Mouse (Mus musculus): Measurements from ENCODE around the gene Trabd. TPM values are rescaled to one million over a fixed set of nuclear protein-coding genes. Genes with fewer than 3 reads are reported as not detected.

The Trabd gene
- polyA plus RNA-seq, 1 experiment from 2014 or later = 21.4 TPM

DNA sequence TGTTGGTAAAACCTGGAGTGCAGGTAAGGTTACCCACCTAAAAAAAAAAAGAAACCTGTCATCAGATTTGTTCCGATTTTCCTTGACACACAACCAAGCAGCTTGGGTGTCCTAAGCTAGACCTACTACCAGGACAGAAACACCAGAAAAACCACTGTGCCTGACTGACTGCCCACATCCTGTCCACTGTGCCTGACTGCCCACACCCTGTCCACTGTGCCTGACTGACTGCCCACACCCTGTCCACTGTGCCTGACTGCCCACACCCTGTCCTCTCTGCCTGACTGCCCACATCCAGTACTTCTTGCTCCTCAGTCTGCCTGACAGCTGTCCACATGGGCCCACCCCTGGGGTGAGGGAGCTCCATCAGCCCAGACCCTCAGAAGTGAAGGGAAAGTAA lies 32.1 kb downstream of the Trabd start:
- 69% methylated on average over 1 of the region's 1 CpGs for WGBS (ENCODE audit: insufficient replicate concordance)
- Histone ChIP-seq H3K4me2 (ENCODE audit: low read depth, low read length) (no peak overlapping the region), H3K36me3 (ENCODE audit: control insufficient read depth, insufficient read depth) (peaks cover 52% of the 10 kb centered on the region), H3K4me1 (ENCODE audit: control insufficient read depth, low read depth, low read length) (no peaks in the 10 kb centered on the region), H3K9me3 (replicated peaks; ENCODE audit: control insufficient read depth, low read length) (no peaks in the 10 kb centered on the region), H3K4me3 (ENCODE audit: low read depth, low read length) (no peak overlapping the region), H3K27me3 (ENCODE audit: control insufficient read depth, insufficient read depth, low read depth, low read length) (no peaks in the 10 kb centered on the region), H3K27ac (ENCODE audit: low read length) (no peak overlapping the region), H3K9ac (ENCODE audit: low read depth, low read length) (no peak overlapping the region)
- ATAC-seq (ENCODE audit: low read depth) = no peak

DNA sequence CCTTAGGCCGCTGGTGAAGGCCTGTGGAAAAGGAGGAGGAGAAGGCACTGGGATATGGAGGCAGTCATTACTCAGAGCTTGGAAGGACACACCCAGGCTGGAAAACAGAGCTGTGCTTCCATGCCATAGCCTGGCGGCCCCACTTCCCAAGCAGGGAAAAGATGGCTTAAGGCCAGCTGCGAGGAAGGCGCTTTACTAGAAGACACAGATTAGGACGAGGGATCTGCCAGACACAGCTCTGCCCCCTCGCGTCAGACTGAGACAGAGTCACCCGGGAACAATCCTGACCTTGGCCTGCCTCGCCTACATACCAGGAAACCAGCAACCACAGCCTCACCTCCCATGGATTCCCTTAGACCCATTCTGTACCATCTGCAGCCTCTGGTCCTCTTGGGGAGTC lies 35.2 kb downstream of the Trabd start:
- Histone ChIP-seq H3K36me3 (ENCODE audit: control insufficient read depth, insufficient read depth) (peaks cover 40% of the 10 kb centered on the region), H3K4me1 (ENCODE audit: control insufficient read depth, low read depth, low read length) (no peaks in the 10 kb centered on the region), H3K27me3 (ENCODE audit: control insufficient read depth, insufficient read depth, low read depth, low read length) (no peaks in the 10 kb centered on the region), H3K4me3 (ENCODE audit: low read depth, low read length) (no peak overlapping the region), H3K9me3 (replicated peaks; ENCODE audit: control insufficient read depth, low read length) (no peaks in the 10 kb centered on the region), H3K4me2 (ENCODE audit: low read depth, low read length) (no peak overlapping the region), H3K9ac (ENCODE audit: low read depth, low read length) (no peak overlapping the region), H3K27ac (ENCODE audit: low read length) (no peak overlapping the region)
- WGBS (ENCODE audit: insufficient replicate concordance) = 77% methylated on average over 9 of the region's 9 CpGs
- no peak for ATAC-seq (ENCODE audit: low read depth)

DNA sequence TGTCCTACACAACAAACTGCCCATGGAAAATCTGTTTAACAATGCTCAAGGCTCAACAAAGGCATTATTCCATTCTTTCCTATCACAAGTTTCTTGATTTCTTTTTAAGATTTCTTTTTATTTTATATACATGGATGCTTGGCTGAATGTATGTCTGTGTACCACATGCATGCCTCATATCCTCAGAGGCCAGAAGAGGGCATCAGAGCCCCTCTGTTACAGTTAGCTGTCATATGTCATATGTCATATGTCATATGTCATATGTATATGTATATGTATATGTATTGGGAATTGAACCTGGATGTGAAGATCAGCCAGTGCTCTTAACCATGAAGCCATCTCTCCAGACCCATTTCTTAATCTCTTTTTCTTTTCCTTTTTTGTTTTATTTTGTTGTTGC lies 43.1 kb downstream of the Trabd start:
- no peak for ATAC-seq (ENCODE audit: low read depth)
- peaks cover 24% of the 10 kb centered on the region for H3K4me1 ChIP-seq (ENCODE audit: control insufficient read depth, low read depth, low read length)
- no peak overlapping the region for H3K27ac ChIP-seq (ENCODE audit: low read length)
- H3K27me3 ChIP-seq (ENCODE audit: control insufficient read depth, insufficient read depth, low read depth, low read length) = no peaks in the 10 kb centered on the region
- peaks cover 16% of the 10 kb centered on the region for H3K36me3 ChIP-seq (ENCODE audit: control insufficient read depth, insufficient read depth)
- no peak overlapping the region for H3K4me2 ChIP-seq (ENCODE audit: low read depth, low read length)
- no peak overlapping the region for H3K9ac ChIP-seq (ENCODE audit: low read depth, low read length)
- H3K9me3 ChIP-seq (replicated peaks; ENCODE audit: control insufficient read depth, low read length) = no peaks in the 10 kb centered on the region
- H3K4me3 ChIP-seq (ENCODE audit: low read depth, low read length) = no peak overlapping the region

DNA sequence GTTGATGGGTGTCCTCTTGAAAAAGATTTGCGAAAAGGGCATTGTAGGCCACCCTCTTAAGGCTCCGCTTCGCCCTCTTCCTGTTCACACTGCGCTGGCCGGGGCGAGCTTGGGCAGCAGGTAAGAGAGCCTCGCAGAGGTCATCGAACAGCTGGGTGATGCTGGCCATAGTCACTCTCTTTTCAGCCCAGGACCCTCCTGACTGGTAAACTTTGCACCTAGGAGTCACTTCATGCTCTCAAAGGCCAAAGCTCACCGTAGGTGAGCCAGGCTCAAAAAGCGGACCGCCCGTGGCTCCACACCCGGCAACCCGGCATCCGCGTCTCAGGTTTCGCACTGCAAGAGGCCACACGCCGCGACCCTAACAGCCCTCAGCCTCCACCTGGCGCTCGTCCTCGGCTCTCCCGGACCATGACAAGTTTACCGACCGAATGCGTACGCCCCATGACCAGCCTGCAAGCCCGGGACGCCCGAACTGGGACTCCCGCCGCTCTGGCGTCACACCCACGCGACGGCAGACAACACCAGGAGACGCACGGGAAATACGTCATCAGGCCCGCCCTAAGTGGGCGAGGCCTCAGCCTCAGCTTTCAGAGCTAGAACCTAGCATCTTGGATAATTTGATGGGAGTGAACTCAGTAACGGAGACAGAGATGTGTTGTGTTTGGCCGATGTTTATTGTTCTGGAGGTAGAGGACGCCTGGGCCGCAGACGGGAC lies 47.9 kb downstream of the Trabd start, which contains the start of gene Tubgcp6:
Gene Tubgcp6, minus strand, starts transcription at position 464 of the 718 bp plus-strand sequence.
- Histone ChIP-seq H3K9ac (ENCODE audit: low read depth, low read length) (peak within 1 kb of the TSS; percentile 85), H3K4me3 (ENCODE audit: low read depth, low read length) (peak within 1 kb of the TSS; percentile 91), H3K4me2 (ENCODE audit: low read depth, low read length) (peak within 1 kb of the TSS; percentile 90), H3K9me3 (replicated peaks; ENCODE audit: control insufficient read depth, low read length) (no peaks in the 10 kb centered on the region), H3K4me1 (ENCODE audit: control insufficient read depth, low read depth, low read length) (peaks cover 36% of the 10 kb centered on the region), H3K27ac (ENCODE audit: low read length) (peak within 1 kb of the TSS; percentile 75), H3K36me3 (ENCODE audit: control insufficient read depth, insufficient read depth) (no peaks in the 10 kb centered on the region), H3K27me3 (ENCODE audit: control insufficient read depth, insufficient read depth, low read depth, low read length) (no peaks in the 10 kb centered on the region)
- WGBS (ENCODE audit: insufficient replicate concordance) = under 1% methylated on average over 47 of the region's 47 CpGs
- peak; percentile 91 for ATAC-seq (ENCODE audit: low read depth)

- Histone ChIP-seq H3K4me3 (ENCODE audit: low read depth, low read length) (peak overlapping the region; percentile 91), H3K4me1 (ENCODE audit: control insufficient read depth, low read depth, low read length) (peaks cover 40% of the 10 kb centered on the region), H3K36me3 (ENCODE audit: control insufficient read depth, insufficient read depth) (no peaks in the 10 kb centered on the region)
Observed at GRCm38 (mm10) chr15:89123595-89123994, 48.7 kb downstream of the Trabd start.

GRCm38 (mm10) chr15:89124312-89124711 lies 49.4 kb downstream of the Trabd start:
- H3K4me2 ChIP-seq (ENCODE audit: low read depth, low read length) = no peak overlapping the region
- no peak overlapping the region for H3K9ac ChIP-seq (ENCODE audit: low read depth, low read length)
- 71% methylated on average over 3 of the region's 3 CpGs for WGBS (ENCODE audit: insufficient replicate concordance)
- no peaks in the 10 kb centered on the region for H3K27me3 ChIP-seq (ENCODE audit: control insufficient read depth, insufficient read depth, low read depth, low read length)
- H3K36me3 ChIP-seq (ENCODE audit: control insufficient read depth, insufficient read depth) = no peaks in the 10 kb centered on the region
- H3K4me3 ChIP-seq (ENCODE audit: low read depth, low read length) = no peak overlapping the region
- H3K27ac ChIP-seq (ENCODE audit: low read length) = no peak overlapping the region
- no peak for ATAC-seq (ENCODE audit: low read depth)
- H3K9me3 ChIP-seq (replicated peaks; ENCODE audit: control insufficient read depth, low read length) = no peaks in the 10 kb centered on the region
- peaks cover 45% of the 10 kb centered on the region for H3K4me1 ChIP-seq (ENCODE audit: control insufficient read depth, low read depth, low read length)

More at GRCm38 (mm10) chr15:89123595-89123994, 48.7 kb downstream of the Trabd start:
- H3K27ac ChIP-seq (ENCODE audit: low read length) = peak overlapping the region; percentile 63
- H3K27me3 ChIP-seq (ENCODE audit: control insufficient read depth, insufficient read depth, low read depth, low read length) = no peaks in the 10 kb centered on the region
- peak overlapping the region; percentile 85 for H3K9ac ChIP-seq (ENCODE audit: low read depth, low read length)
- no peak for ATAC-seq (ENCODE audit: low read depth)
- 39% methylated on average over 11 of the region's 11 CpGs for WGBS (ENCODE audit: insufficient replicate concordance)
- H3K4me2 ChIP-seq (ENCODE audit: low read depth, low read length) = peak overlapping the region; percentile 90
- no peaks in the 10 kb centered on the region for H3K9me3 ChIP-seq (replicated peaks; ENCODE audit: control insufficient read depth, low read length)

DNA sequence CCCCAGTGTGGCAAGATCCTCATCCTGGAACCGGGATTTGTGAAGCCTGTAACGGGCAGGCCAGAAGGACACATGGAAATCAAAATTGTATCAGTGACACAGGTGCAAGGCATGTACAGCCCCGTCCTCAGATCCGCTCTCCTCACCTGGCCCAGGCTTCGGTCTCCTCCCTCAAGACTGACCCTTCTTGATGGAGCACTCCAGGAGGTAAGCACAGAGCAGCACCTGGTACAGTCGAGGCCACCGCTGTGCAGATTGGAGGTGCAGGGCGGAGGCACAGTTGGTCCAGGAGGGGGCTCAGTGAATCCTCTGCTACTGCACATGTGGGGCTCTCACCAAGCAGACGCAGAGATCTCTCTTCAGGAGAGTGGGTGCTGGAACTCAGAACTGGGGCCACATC lies 50.4 kb downstream of the Trabd start:
- no peak for ATAC-seq (ENCODE audit: low read depth)
- Histone ChIP-seq H3K36me3 (ENCODE audit: control insufficient read depth, insufficient read depth) (no peaks in the 10 kb centered on the region), H3K4me2 (ENCODE audit: low read depth, low read length) (no peak overlapping the region), H3K27ac (ENCODE audit: low read length) (no peak overlapping the region), H3K9me3 (replicated peaks; ENCODE audit: control insufficient read depth, low read length) (no peaks in the 10 kb centered on the region), H3K9ac (ENCODE audit: low read depth, low read length) (no peak overlapping the region), H3K27me3 (ENCODE audit: control insufficient read depth, insufficient read depth, low read depth, low read length) (no peaks in the 10 kb centered on the region), H3K4me3 (ENCODE audit: low read depth, low read length) (no peak overlapping the region), H3K4me1 (ENCODE audit: control insufficient read depth, low read depth, low read length) (peaks cover 42% of the 10 kb centered on the region)
- WGBS (ENCODE audit: insufficient replicate concordance) = 83% methylated on average over 9 of the region's 9 CpGs

GRCm38 (mm10) chr15:89126622-89127021 lies 51.7 kb downstream of the Trabd start:
- Histone ChIP-seq H3K9ac (ENCODE audit: low read depth, low read length) (no peak overlapping the region), H3K27ac (ENCODE audit: low read length) (no peak overlapping the region), H3K4me3 (ENCODE audit: low read depth, low read length) (no peak overlapping the region), H3K36me3 (ENCODE audit: control insufficient read depth, insufficient read depth) (no peaks in the 10 kb centered on the region), H3K9me3 (replicated peaks; ENCODE audit: control insufficient read depth, low read length) (no peaks in the 10 kb centered on the region), H3K4me1 (ENCODE audit: control insufficient read depth, low read depth, low read length) (peaks cover 29% of the 10 kb centered on the region), H3K4me2 (ENCODE audit: low read depth, low read length) (no peak overlapping the region), H3K27me3 (ENCODE audit: control insufficient read depth, insufficient read depth, low read depth, low read length) (no peaks in the 10 kb centered on the region; the same call in 1 of the 2 replicates)
- no peak for ATAC-seq (ENCODE audit: low read depth)
- 75% methylated on average over 8 of the region's 8 CpGs for WGBS (ENCODE audit: insufficient replicate concordance)

GRCm38 (mm10) chr15:89127364-89127940 lies 52.5 kb downstream of the Trabd start:
- WGBS (ENCODE audit: insufficient replicate concordance) = 75% methylated on average over 8 of the region's 8 CpGs
- H3K27me3 ChIP-seq (ENCODE audit: control insufficient read depth, insufficient read depth, low read depth, low read length) = no peaks in the 10 kb centered on the region; the same call in 1 of the 2 replicates
- H3K4me1 ChIP-seq (ENCODE audit: control insufficient read depth, low read depth, low read length) = peaks cover 21% of the 10 kb centered on the region
- H3K4me3 ChIP-seq (ENCODE audit: low read depth, low read length) = peak overlapping the region; percentile 79
- peak overlapping the region; percentile 85 for H3K4me2 ChIP-seq (ENCODE audit: low read depth, low read length)
- H3K9me3 ChIP-seq (replicated peaks; ENCODE audit: control insufficient read depth, low read length) = no peaks in the 10 kb centered on the region
- peak overlapping the region; percentile 83; the same call in 1 of the 2 replicates for H3K9ac ChIP-seq (ENCODE audit: low read depth, low read length)
- ATAC-seq (ENCODE audit: low read depth) = no peak
- no peaks in the 10 kb centered on the region for H3K36me3 ChIP-seq (ENCODE audit: control insufficient read depth, insufficient read depth)
- H3K27ac ChIP-seq (ENCODE audit: low read length) = no peak overlapping the region
